Mouse (Mus musculus): Measurements from ENCODE around the gene Prss16. TPM values are rescaled to one million over a fixed set of nuclear protein-coding genes. Genes with fewer than 3 reads are reported as not detected.
"Not testable (repeated sequence)": the region's sequence is repeated elsewhere in the genome, so short reads cannot be mapped to it uniquely, and the experiment has no call there.

The Prss16 gene
- polyA plus RNA-seq, 1 experiment from 2014 or later = 0.72 TPM

- Histone ChIP-seq H3K27ac (ENCODE audit: low read length) (peak overlapping the region; percentile 95), H3K36me3 (ENCODE audit: control insufficient read depth, insufficient read depth) (no peaks in the 10 kb centered on the region), H3K9me3 (replicated peaks; ENCODE audit: control insufficient read depth, low read length) (no peaks in the 10 kb centered on the region), H3K4me1 (ENCODE audit: control insufficient read depth, low read depth, low read length) (peaks cover 24% of the 10 kb centered on the region), H3K9ac (ENCODE audit: low read depth, low read length) (peak overlapping the region; percentile 68), H3K4me3 (ENCODE audit: low read depth, low read length) (peak overlapping the region; percentile 56), H3K4me2 (ENCODE audit: low read depth, low read length) (peak overlapping the region; percentile 67), H3K27me3 (ENCODE audit: control insufficient read depth, insufficient read depth, low read depth, low read length) (no peaks in the 10 kb centered on the region)
- ATAC-seq (ENCODE audit: low read depth) = peak; percentile 7
- under 1% methylated on average over 9 of the region's 14 CpGs for WGBS (ENCODE audit: insufficient replicate concordance)
These were observed 34.2 kb upstream of the Prss16 start for GRCm38 (mm10) chr13:22043503-22044431.

GRCm38 (mm10) chr13:22042568-22043502 lies 33.3 kb upstream of the Prss16 start, which contains the start of the genes Hist1h2ag and Hist1h2bj:
TSS of gene Hist1h2ag (minus strand) at chr13:22042944.
TSS of gene Hist1h2bj (plus strand) at chr13:22043214.
- under 1% methylated on average over 34 of the region's 80 CpGs for WGBS (ENCODE audit: insufficient replicate concordance)

GRCm38 (mm10) chr13:22041651-22042567 lies 32.4 kb upstream of the Prss16 start:
- Histone ChIP-seq H3K4me2 (ENCODE audit: low read depth, low read length) (peak overlapping the region; percentile 68), H3K9ac (ENCODE audit: low read depth, low read length) (peak overlapping the region; percentile 60), H3K27me3 (ENCODE audit: control insufficient read depth, insufficient read depth, low read depth, low read length) (no peaks in the 10 kb centered on the region), H3K4me3 (ENCODE audit: low read depth, low read length) (peak overlapping the region; percentile 60), H3K9me3 (replicated peaks; ENCODE audit: control insufficient read depth, low read length) (no peaks in the 10 kb centered on the region), H3K4me1 (ENCODE audit: control insufficient read depth, low read depth, low read length) (peaks cover 36% of the 10 kb centered on the region), H3K27ac (ENCODE audit: low read length) (peak overlapping the region; percentile 97), H3K36me3 (ENCODE audit: control insufficient read depth, insufficient read depth) (no peaks in the 10 kb centered on the region)
- no peak for ATAC-seq (ENCODE audit: low read depth)
- WGBS (ENCODE audit: insufficient replicate concordance) = 3% methylated on average over 13 of the region's 13 CpGs

More at GRCm38 (mm10) chr13:22042568-22043502, 33.3 kb upstream of the Prss16 start, which contains the start of the genes Hist1h2ag and Hist1h2bj:
- Histone ChIP-seq H3K9ac (ENCODE audit: low read depth, low read length) (peak within 1 kb of the TSS; percentile 68), H3K27ac (ENCODE audit: low read length) (peak within 1 kb of the TSS; percentile 97), H3K4me3 (ENCODE audit: low read depth, low read length) (peak within 1 kb of the TSS; percentile 60), H3K4me1 (ENCODE audit: control insufficient read depth, low read depth, low read length) (peaks cover 28% of the 10 kb centered on the region), H3K4me2 (ENCODE audit: low read depth, low read length) (peak within 1 kb of the TSS; percentile 68)
- H3K9me3 ChIP-seq (replicated peaks; ENCODE audit: control insufficient read depth, low read length); H3K36me3 ChIP-seq (ENCODE audit: control insufficient read depth, insufficient read depth); H3K27me3 ChIP-seq (ENCODE audit: control insufficient read depth, insufficient read depth, low read depth, low read length): not testable (repeated sequence)
- peak; percentile 77 for ATAC-seq (ENCODE audit: low read depth)

- peak; percentile 53 for ATAC-seq (ENCODE audit: low read depth)
These were observed 31.6 kb upstream of the Prss16 start, which contains the start of gene Hist1h4i for GRCm38 (mm10) chr13:22041142-22041536. TSS of gene Hist1h4i (minus strand) at chr13:22041362.

GRCm38 (mm10) chr13:22040464-22041141 lies 31.1 kb upstream of the Prss16 start:
- peak overlapping the region; percentile 60 for H3K9ac ChIP-seq (ENCODE audit: low read depth, low read length)
- peaks cover 41% of the 10 kb centered on the region for H3K4me1 ChIP-seq (ENCODE audit: control insufficient read depth, low read depth, low read length)
- WGBS (ENCODE audit: insufficient replicate concordance) = 0% methylated on average over 20 of the region's 24 CpGs
- no peaks in the 10 kb centered on the region for H3K36me3 ChIP-seq (ENCODE audit: control insufficient read depth, insufficient read depth)
- H3K9me3 ChIP-seq (replicated peaks; ENCODE audit: control insufficient read depth, low read length) = no peaks in the 10 kb centered on the region
- H3K27ac ChIP-seq (ENCODE audit: low read length) = peak overlapping the region; percentile 97
- H3K4me2 ChIP-seq (ENCODE audit: low read depth, low read length) = peak overlapping the region; percentile 68
- peak; percentile 35 for ATAC-seq (ENCODE audit: low read depth)
- peak overlapping the region; percentile 60 for H3K4me3 ChIP-seq (ENCODE audit: low read depth, low read length)
- no peaks in the 10 kb centered on the region for H3K27me3 ChIP-seq (ENCODE audit: control insufficient read depth, insufficient read depth, low read depth, low read length)

More at GRCm38 (mm10) chr13:22041142-22041536, 31.6 kb upstream of the Prss16 start, which contains the start of gene Hist1h4i:
- Histone ChIP-seq H3K27ac (ENCODE audit: low read length) (peak within 1 kb of the TSS; percentile 97), H3K4me1 (ENCODE audit: control insufficient read depth, low read depth, low read length) (peaks cover 42% of the 10 kb centered on the region), H3K4me3 (ENCODE audit: low read depth, low read length) (peak within 1 kb of the TSS; percentile 60), H3K4me2 (ENCODE audit: low read depth, low read length) (peak within 1 kb of the TSS; percentile 68), H3K9ac (ENCODE audit: low read depth, low read length) (peak within 1 kb of the TSS; percentile 60)
- under 1% methylated on average over 21 of the region's 27 CpGs for WGBS (ENCODE audit: insufficient replicate concordance)
- not testable (repeated sequence) for H3K9me3 ChIP-seq (replicated peaks; ENCODE audit: control insufficient read depth, low read length); H3K36me3 ChIP-seq (ENCODE audit: control insufficient read depth, insufficient read depth); H3K27me3 ChIP-seq (ENCODE audit: control insufficient read depth, insufficient read depth, low read depth, low read length)

- Histone ChIP-seq H3K4me2 (ENCODE audit: low read depth, low read length) (peak overlapping the region; percentile 68), H3K4me1 (ENCODE audit: control insufficient read depth, low read depth, low read length) (peaks cover 35% of the 10 kb centered on the region)
These were observed 30.5 kb upstream of the Prss16 start for GRCm38 (mm10) chr13:22039951-22040463.

GRCm38 (mm10) chr13:22039364-22039763 lies 29.8 kb upstream of the Prss16 start:
- Histone ChIP-seq H3K4me3 (ENCODE audit: low read depth, low read length) (peak overlapping the region; percentile 60), H3K4me1 (ENCODE audit: control insufficient read depth, low read depth, low read length) (peaks cover 29% of the 10 kb centered on the region), H3K9ac (ENCODE audit: low read depth, low read length) (peak overlapping the region; percentile 60), H3K27ac (ENCODE audit: low read length) (peak overlapping the region; percentile 97), H3K27me3 (ENCODE audit: control insufficient read depth, insufficient read depth, low read depth, low read length) (no peaks in the 10 kb centered on the region), H3K4me2 (ENCODE audit: low read depth, low read length) (peak overlapping the region; percentile 68), H3K36me3 (ENCODE audit: control insufficient read depth, insufficient read depth) (no peaks in the 10 kb centered on the region), H3K9me3 (replicated peaks; ENCODE audit: control insufficient read depth, low read length) (no peaks in the 10 kb centered on the region)
- no peak for ATAC-seq (ENCODE audit: low read depth)
- 54% methylated on average over 5 of the region's 5 CpGs for WGBS (ENCODE audit: insufficient replicate concordance)

More at GRCm38 (mm10) chr13:22039951-22040463, 30.5 kb upstream of the Prss16 start:
- peak overlapping the region; percentile 60 for H3K9ac ChIP-seq (ENCODE audit: low read depth, low read length)
- no peaks in the 10 kb centered on the region for H3K27me3 ChIP-seq (ENCODE audit: control insufficient read depth, insufficient read depth, low read depth, low read length)
- H3K27ac ChIP-seq (ENCODE audit: low read length) = peak overlapping the region; percentile 97
- H3K36me3 ChIP-seq (ENCODE audit: control insufficient read depth, insufficient read depth) = no peaks in the 10 kb centered on the region
- H3K9me3 ChIP-seq (replicated peaks; ENCODE audit: control insufficient read depth, low read length) = no peaks in the 10 kb centered on the region
- WGBS (ENCODE audit: insufficient replicate concordance) = 4% methylated on average over 2 of the region's 2 CpGs
- no peak for ATAC-seq (ENCODE audit: low read depth)
- peak overlapping the region; percentile 60 for H3K4me3 ChIP-seq (ENCODE audit: low read depth, low read length)
